Mouse (Mus musculus) Patski (cell line): ENCODE results near the gene Cap2. TPM values are rescaled to one million over a fixed set of nuclear protein-coding genes. Genes with fewer than 3 reads are reported as not detected.

Experiments used
- ATAC-seq: fragments of 100-300 bp; one replicate; pipeline ENCODE4 v1.8.0; 2021
- CTCF ChIA-PET: fragments of 350-600 bp; sonication (Branson Sonifier 250); formaldehyde crosslinking; loops from one replicate; lab custom pipeline; 2022; ENCODE audit warnings: inconsistent platforms; lab: Charles Lee
- POLR2A ChIA-PET: fragments of 350-600 bp; sonication (Branson Sonifier 250); formaldehyde crosslinking; loops from one replicate; lab custom pipeline; 2022; ENCODE audit warnings: antibody characterized with exemption, inconsistent platforms; lab: Charles Lee
- DNase-seq: peaks from one replicate; pipeline ENCODE4 v3.0.0-alpha.2; 2011; ENCODE audit warnings: low read depth, low spot score
- H3K27me3 ChIP-seq: fragments of 371-371 bp; one replicate; pipeline ENCODE4 v1.5.1; 2021
- CTCF ChIP-seq: fragments of 100-300 bp; IDR thresholded peaks from one replicate; pipeline ENCODE4 v1.5.1; 2021
- in situ Hi-C: fragments of 300-500 bp; cut with MboI; formaldehyde crosslinking; loops from 3 replicates; pipeline ENCODE4 v1.11.1; 2018; ENCODE audit warnings: low pct_unique_long_range_greater_than_20kb, mixed read lengths
- polyA plus RNA-seq: library from polyadenylated mRNA; unstranded; gene quantifications from one replicate; pipeline ENCODE4 v1.2.3, GENCODE M21; 2021

Gene Cap2
- polyA plus RNA-seq, 1 experiment from 2014 or later = not detected

- in situ Hi-C loops = no loop called here
- no peak for TF ChIP-seq CTCF
- H3K27me3 ChIP-seq = no peaks in the 10 kb centered on the region
- ATAC-seq = peak; percentile 51
- ChIA-PET POLR2A (interaction anchor here (0.9 kb wide), 1 partner anchor 20 kb away, joined by 4 read pairs; no protein-coding TSS in a partner anchor), CTCF (no interaction called here)
- peak; percentile 56 for DNase-seq
Measured at GRCm38 (mm10) chr13:46525295-46526255, 23.9 kb downstream of the Cap2 start.

- TF ChIP-seq CTCF = no peak
- ChIA-PET POLR2A (interaction anchor here (0.9 kb wide), 1 partner anchor 19 kb away, joined by 4 read pairs; no protein-coding TSS in a partner anchor), CTCF (no interaction called here)
- ATAC-seq = no peak
- in situ Hi-C loops = no loop called here
- DNase-seq = no peak
- no peaks in the 10 kb centered on the region for H3K27me3 ChIP-seq
Measured at GRCm38 (mm10) chr13:46526645-46527044, 25.0 kb downstream of the Cap2 start.

DNA sequence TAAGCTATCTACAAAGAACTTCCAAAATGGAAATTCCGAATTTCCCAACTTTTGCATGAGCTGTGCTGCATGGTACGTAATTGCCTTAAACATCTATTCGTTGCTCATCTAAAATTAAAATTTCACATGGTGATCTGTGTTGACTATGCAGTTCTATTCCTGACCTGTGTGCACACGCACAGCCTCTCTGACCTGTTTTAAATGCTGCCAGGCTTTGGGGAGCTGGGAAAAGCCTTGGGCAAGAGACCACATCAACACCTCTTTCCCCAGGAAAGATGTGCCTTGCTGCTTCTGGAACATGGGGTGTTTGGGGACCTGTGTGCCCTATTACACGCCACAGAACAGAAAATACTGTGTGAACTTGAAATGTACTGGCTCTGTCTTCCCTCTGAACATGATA is 25.7 kb downstream of the Cap2 start:
- no peak for DNase-seq
- H3K27me3 ChIP-seq = no peaks in the 10 kb centered on the region
- in situ Hi-C loops = no loop called here
- TF ChIP-seq CTCF = no peak
- ChIA-PET POLR2A (interaction anchor here (0.7 kb wide), 1 partner anchor 433 kb away, joined by 3 read pairs; no protein-coding TSS in a partner anchor), CTCF (no interaction called here)
- ATAC-seq = no peak

DNA sequence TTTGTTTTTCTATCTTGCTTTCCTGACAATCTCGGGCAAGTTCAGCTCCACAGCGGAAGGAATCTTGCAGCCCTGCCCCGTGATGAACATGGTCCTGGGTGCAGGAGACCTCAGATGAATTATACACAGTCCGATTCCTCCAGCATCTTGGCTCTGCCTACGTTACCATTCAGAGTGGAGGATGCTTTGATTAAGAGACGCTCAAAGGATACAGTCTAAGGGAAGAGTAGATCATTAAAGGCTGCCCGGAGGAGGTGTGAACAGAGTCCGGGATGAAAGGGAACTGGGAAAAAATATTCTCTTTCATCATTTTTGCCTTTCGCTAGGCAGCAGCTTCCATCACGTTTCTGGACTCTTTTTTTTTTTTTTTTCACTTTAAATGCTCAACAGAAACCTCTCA is 27.4 kb downstream of the Cap2 start:
- in situ Hi-C loops = no loop called here
- CTCF ChIA-PET = no interaction called here
- peaks cover 11% of the 10 kb centered on the region for H3K27me3 ChIP-seq
- TF ChIP-seq CTCF = no peak
- POLR2A ChIA-PET = no interaction called here
- ATAC-seq = no peak
- DNase-seq = no peak

GRCm38 (mm10) chr13:46530546-46530945 is 28.9 kb downstream of the Cap2 start:
- ChIA-PET POLR2A (no interaction called here), CTCF (interaction anchor here (1.6 kb wide), 1 partner anchor 194 kb away, joined by 3 read pairs; no protein-coding TSS in a partner anchor)
- peaks cover 11% of the 10 kb centered on the region for H3K27me3 ChIP-seq
- DNase-seq (no peak), ATAC-seq (no peak)
- in situ Hi-C loops = no loop called here
- TF ChIP-seq CTCF = no peak

DNA sequence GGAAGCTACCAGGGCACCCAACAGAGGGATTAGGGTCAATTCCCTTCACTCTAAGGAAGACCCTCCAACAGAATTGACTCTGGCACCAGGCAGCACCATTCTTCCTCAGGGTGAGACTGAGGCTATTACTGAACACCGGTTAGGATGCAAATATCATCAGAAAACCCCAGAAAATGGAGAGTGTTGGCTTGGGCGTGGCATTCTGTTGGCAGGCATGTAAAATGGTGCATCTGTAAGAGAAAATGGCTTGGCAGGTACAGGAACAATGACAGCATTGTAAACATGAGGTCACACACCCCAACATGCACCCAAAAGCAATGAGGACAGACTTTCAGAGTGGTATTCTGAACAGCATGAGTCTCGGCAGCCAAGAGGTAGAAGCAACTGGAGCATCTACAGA is 30.0 kb downstream of the Cap2 start:
- ChIA-PET CTCF (no interaction called here), POLR2A (no interaction called here)
- ATAC-seq (no peak), DNase-seq (no peak)
- no peak for TF ChIP-seq CTCF
- in situ Hi-C loops = no loop called here
- H3K27me3 ChIP-seq = peaks cover 11% of the 10 kb centered on the region

DNA sequence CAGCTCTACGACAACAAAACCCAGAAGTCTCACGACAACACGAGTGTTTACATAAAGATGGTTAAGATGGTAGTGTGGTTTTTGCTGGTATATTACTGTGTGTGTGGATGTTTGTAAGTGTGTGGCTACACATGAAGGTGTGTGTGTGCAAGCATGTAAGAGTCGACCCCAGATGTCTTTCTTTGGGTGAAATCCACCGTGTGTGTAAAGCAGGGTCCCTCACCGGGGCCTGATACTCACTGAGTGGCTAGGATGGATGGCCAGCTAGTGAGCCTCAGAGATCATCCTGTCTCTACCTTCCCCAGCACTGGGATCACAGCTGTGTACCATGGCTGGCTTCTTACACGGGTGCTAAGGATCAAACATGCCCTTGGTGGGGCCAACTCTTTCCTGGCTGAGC is 30.6 kb downstream of the Cap2 start:
- no peak for DNase-seq
- no peak for ATAC-seq
- ChIA-PET CTCF (no interaction called here), POLR2A (no interaction called here)
- peaks cover 11% of the 10 kb centered on the region for H3K27me3 ChIP-seq
- TF ChIP-seq CTCF = no peak
- in situ Hi-C loops = no loop called here

DNA sequence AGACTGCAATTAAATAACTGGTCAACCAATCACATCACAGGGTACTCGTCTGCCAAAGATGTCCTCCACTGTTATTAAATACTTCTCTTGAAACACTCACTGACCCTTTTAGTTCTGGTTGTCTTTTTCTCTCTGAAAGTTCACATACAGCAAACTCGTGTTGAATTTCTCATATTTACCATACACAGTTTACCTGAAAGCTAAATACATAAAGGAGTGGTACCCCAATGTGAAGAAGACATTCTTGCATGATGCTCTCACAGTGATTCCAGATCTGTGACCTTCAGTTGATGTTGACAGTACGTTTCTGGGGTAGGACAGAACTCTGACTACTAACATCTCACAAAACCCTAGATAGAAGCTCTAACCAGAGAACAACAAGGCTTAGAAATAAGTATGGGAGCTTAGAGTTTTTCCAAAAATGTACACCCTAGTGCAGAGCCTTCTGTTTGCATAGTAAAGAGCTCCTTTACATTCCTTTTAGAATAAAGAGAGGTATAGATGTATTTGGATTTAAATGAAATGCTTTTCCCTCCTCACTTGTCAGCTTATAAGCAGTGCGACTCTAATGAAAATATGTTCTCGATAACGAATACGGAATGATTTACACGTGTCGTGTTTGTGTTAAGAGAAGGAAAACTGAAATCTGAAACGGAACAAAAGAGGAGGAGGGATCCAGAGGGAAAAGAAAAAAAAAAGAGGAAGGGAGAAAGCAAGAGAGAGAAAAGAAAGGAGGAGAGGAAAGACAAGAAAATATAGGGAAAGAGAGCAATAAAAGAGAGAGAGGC is 31.9 kb downstream of the Cap2 start:
- no peak for TF ChIP-seq CTCF
- ATAC-seq = no peak
- no peak for DNase-seq
- in situ Hi-C loops = no loop called here
- H3K27me3 ChIP-seq = peaks cover 11% of the 10 kb centered on the region
- POLR2A ChIA-PET = no interaction called here
- CTCF ChIA-PET = interaction anchor here (1.4 kb wide), 1 partner anchor 11 kb away, joined by 5 read pairs; no protein-coding TSS in a partner anchor

GRCm38 (mm10) chr13:46534171-46534968 is 32.7 kb downstream of the Cap2 start:
- peaks cover 11% of the 10 kb centered on the region for H3K27me3 ChIP-seq
- ChIA-PET POLR2A (no interaction called here), CTCF (interaction anchor here (1.4 kb wide), 1 partner anchor 10 kb away, joined by 5 read pairs; no protein-coding TSS in a partner anchor)
- TF ChIP-seq CTCF = no peak
- ATAC-seq (no peak), DNase-seq (no peak)
- in situ Hi-C loops = no loop called here
